Mouse (Mus musculus) thymus, postnatal 25 days (tissue): ENCODE measurements around the gene Pspn.
A peak's percentile ranks its signal among the peaks of the same experiment; 100 is the strongest.

Experiments
- DNase-seq: peaks from one replicate; pipeline ENCODE4 v3.0.0; 2022

Pspn gene

GRCm38 (mm10) chr17:56999968-57000609 lies at the start of gene Pspn:
Pspn (minus strand) TSS chr17:57000018.
- DNase-seq: no peak

- DNase-seq: no peak
Observed at GRCm38 (mm10) chr17:57048816-57049215, 49.0 kb upstream of the Pspn start.

- DNase-seq: no peak
Observed at GRCm38 (mm10) chr17:57047406-57047805, 47.6 kb upstream of the Pspn start.

- no peak for DNase-seq
Observed at GRCm38 (mm10) chr17:57041554-57041953, 41.7 kb upstream of the Pspn start, which contains the start of gene Slc25a41. Slc25a41 (minus strand) TSS chr17:57041654.

- DNase-seq: no peak
Observed at GRCm38 (mm10) chr17:57038978-57039377, 39.2 kb upstream of the Pspn start.

GRCm38 (mm10) chr17:57032854-57033253 lies 33.0 kb upstream of the Pspn start:
- no peak for DNase-seq

GRCm38 (mm10) chr17:57031661-57032420 lies 32.0 kb upstream of the Pspn start:
- DNase-seq: peak; percentile 99

GRCm38 (mm10) chr17:57030931-57031660 lies 31.3 kb upstream of the Pspn start, which contains the start of gene Khsrp:
Khsrp (minus strand) TSS chr17:57031522.
- DNase-seq: peak; percentile 70

- DNase-seq: no peak
Observed at GRCm38 (mm10) chr17:57029691-57030090, 29.9 kb upstream of the Pspn start.

GRCm38 (mm10) chr17:57027471-57027870 lies 27.7 kb upstream of the Pspn start:
- no peak for DNase-seq

GRCm38 (mm10) chr17:57020960-57021359 lies 21.1 kb upstream of the Pspn start:
- DNase-seq: no peak

- no peak for DNase-seq
Observed at GRCm38 (mm10) chr17:57019693-57020092, 19.9 kb upstream of the Pspn start.

- DNase-seq: no peak
Observed at GRCm38 (mm10) chr17:57012245-57012795, 12.5 kb upstream of the Pspn start.

- peak; percentile 90 for DNase-seq
Observed at GRCm38 (mm10) chr17:57011236-57012141, 11.7 kb upstream of the Pspn start, which contains the start of the genes Gtf2f1 and Gm17949. Gtf2f1 (minus strand) TSS chr17:57011288. Gm17949 (plus strand) TSS chr17:57011469.

GRCm38 (mm10) chr17:57010911-57011235 lies 11.1 kb upstream of the Pspn start:
- DNase-seq: no peak

GRCm38 (mm10) chr17:57007137-57007905 lies 7.5 kb upstream of the Pspn start:
- DNase-seq: no peak

GRCm38 (mm10) chr17:57003994-57004393 lies 4.2 kb upstream of the Pspn start:
- no peak for DNase-seq

GRCm38 (mm10) chr17:57001228-57001627 lies 1.4 kb upstream of the Pspn start:
- DNase-seq: no peak

GRCm38 (mm10) chr17:56999414-56999813 lies 404 bp downstream of the Pspn start:
- no peak for DNase-seq

- DNase-seq: peak; percentile 91
Observed at GRCm38 (mm10) chr17:56997029-56997667, 2.7 kb downstream of the Pspn start, which contains the start of gene Alkbh7. Alkbh7 (plus strand) TSS chr17:56997339.

- DNase-seq: no peak
Observed at GRCm38 (mm10) chr17:56996506-56996905, 3.3 kb downstream of the Pspn start.
